Mouse (Mus musculus): ENCODE results near the gene Msh4. TPM values are rescaled to one million over a fixed set of nuclear protein-coding genes. Genes with fewer than 3 reads are reported as not detected.
"Not testable (repeated sequence)": the region's sequence is repeated elsewhere in the genome, so short reads cannot be mapped to it uniquely, and the experiment has no call there.

Gene Msh4
- polyA plus RNA-seq, 1 experiment from 2014 or later: 0.06 TPM

DNA sequence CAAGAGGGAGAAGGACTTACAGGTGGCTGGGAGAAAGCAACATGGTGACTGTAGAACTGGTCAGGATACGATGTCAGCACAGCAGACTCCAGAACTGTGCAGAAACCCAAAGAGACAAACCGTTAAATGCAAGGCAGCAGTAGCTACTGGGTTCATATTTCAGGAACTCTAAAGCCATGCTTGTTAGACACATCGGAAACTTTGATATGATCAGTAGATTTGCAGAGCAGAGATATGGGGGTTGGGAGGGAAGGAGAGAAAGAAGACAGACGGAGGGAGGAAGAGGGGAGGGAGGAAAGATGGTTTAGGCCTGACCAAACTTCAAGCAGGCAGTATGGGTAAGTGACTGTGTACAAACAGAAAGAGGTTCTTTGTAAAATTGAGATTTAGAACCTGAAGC lies 68.3 kb downstream of the Msh4 start:
- Histone ChIP-seq H3K4me2 (replicated peaks) (no peak overlapping the region), H3K27ac (no peak overlapping the region), H3K9ac (no peak overlapping the region), H3K9me3 (replicated peaks) (no peaks in the 10 kb centered on the region), H3K4me3 (no peak overlapping the region), H3K36me3 (no peaks in the 10 kb centered on the region), H3K27me3 (no peaks in the 10 kb centered on the region), H3K4me1 (no peaks in the 10 kb centered on the region)
- no peak for ATAC-seq (ENCODE audit: low FRiP score)
- WGBS: 70% methylated on average over 4 of the region's 4 CpGs

DNA sequence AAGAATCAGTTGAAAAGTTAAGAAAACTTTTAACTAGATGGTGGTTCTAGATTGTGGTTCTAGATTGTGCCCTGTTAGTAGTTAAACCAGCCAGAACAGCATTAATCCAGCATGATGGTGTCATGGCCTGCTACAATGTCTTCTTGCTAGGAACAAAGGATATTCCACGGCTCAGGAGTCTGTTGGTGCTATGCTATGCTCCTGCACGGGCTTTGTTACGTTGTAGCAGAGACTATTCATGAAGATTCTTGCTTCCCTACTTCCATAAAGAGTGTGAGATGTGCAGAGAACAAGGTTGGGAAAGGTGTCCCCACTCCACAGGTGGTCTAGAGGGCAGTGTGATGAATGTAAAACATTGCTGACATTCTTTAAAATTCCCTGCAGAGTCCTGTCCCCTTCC lies 69.6 kb downstream of the Msh4 start:
- H3K9me3 ChIP-seq (replicated peaks): no peaks in the 10 kb centered on the region
- H3K4me3 ChIP-seq: no peak overlapping the region
- no peak overlapping the region for H3K27ac ChIP-seq
- H3K4me2 ChIP-seq (replicated peaks): no peak overlapping the region
- no peak overlapping the region for H3K9ac ChIP-seq
- H3K27me3 ChIP-seq: no peaks in the 10 kb centered on the region
- no peaks in the 10 kb centered on the region for H3K36me3 ChIP-seq
- no peaks in the 10 kb centered on the region for H3K4me1 ChIP-seq
- ATAC-seq (ENCODE audit: low FRiP score): no peak
- WGBS: 79% methylated on average over 3 of the region's 3 CpGs

DNA sequence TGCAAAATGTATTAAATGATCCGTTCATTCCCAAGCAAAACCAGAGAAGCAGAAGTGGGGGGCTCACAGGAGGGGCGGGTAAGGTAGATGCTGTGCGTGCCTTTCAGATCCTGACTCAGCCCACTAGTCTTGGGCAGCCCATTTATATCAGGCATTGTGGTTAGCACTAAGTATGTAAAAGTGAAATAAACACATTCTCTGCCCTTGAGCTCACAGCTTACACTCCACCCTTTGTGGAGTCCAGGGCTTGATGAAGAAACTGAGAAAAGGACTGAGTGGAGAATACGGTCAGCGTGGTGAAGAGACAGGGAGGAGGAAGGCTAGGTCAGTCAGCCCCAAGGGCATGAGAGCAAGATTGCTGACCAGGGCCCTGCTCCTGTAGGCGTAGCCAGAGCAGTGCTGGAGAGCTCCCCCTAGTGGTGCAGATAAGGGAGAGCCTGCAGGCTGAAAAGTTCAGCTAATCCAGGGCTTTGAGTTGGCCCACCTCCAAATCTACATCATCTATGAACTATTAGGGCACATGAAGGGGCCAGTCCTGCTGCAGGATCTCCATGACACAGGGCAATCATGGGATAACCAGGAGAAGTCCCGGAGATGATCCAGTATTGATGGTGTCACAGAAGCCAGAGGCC lies 70.4 kb downstream of the Msh4 start:
- Histone ChIP-seq H3K9ac (no peak overlapping the region), H3K4me2 (replicated peaks) (no peak overlapping the region), H3K36me3 (no peaks in the 10 kb centered on the region), H3K27me3 (no peaks in the 10 kb centered on the region), H3K27ac (no peak overlapping the region), H3K4me3 (no peak overlapping the region), H3K9me3 (replicated peaks) (no peaks in the 10 kb centered on the region), H3K4me1 (no peaks in the 10 kb centered on the region)
- ATAC-seq (ENCODE audit: low FRiP score): 0 out of 2 replicates have a peak, but pooled peaks have one; percentile 32
- 61% methylated on average over 7 of the region's 7 CpGs for WGBS

DNA sequence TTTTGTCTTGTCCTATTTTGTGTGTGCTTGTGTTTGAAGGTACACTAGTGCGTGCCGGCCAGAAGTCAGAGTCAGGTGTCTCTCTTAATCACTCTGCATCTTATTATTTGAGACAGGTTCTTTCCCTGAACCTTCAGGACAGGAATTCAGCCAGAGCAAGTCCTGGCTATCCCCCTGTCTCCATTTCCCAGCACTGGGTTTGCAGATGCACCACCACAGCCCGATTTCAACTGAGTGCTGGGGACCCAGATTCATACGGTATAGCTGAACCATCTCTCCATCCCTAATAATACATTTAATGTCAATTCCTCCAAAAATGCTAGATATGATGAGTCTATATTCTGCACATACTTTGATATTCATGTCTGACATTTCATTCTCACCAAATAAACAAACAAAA lies 71.9 kb downstream of the Msh4 start:
- Histone ChIP-seq H3K4me1 (no peaks in the 10 kb centered on the region), H3K36me3 (no peaks in the 10 kb centered on the region), H3K9me3 (replicated peaks) (no peaks in the 10 kb centered on the region), H3K27ac (no peak overlapping the region), H3K4me2 (replicated peaks) (no peak overlapping the region), H3K9ac (no peak overlapping the region), H3K27me3 (no peaks in the 10 kb centered on the region), H3K4me3 (no peak overlapping the region)
- WGBS: 87% methylated on average over 4 of the region's 4 CpGs
- no peak for ATAC-seq (ENCODE audit: low FRiP score)

DNA sequence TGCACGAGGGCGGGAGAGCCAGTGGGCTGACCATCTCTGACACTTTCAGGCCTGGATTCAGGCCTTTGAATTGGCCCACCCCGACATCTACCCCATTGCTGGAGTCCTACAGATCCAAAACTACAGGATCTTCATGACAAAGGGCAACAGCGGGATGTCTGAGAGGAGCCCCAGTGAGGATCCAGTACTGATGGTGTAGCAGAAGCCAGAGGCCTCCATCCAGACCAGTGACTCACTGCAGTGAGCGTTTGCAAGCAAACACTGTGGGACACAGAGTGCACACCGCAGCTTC lies 73.3 kb downstream of the Msh4 start:
- 42% methylated on average over 6 of the region's 6 CpGs for WGBS
- no peaks in the 10 kb centered on the region for H3K4me1 ChIP-seq
- no peak overlapping the region for H3K4me2 ChIP-seq (replicated peaks)
- H3K27ac ChIP-seq: no peak overlapping the region
- no peak overlapping the region for H3K4me3 ChIP-seq
- no peak overlapping the region for H3K9ac ChIP-seq
- no peak for ATAC-seq (ENCODE audit: low FRiP score)
- H3K9me3 ChIP-seq (replicated peaks): no peaks in the 10 kb centered on the region
- no peaks in the 10 kb centered on the region for H3K36me3 ChIP-seq
- H3K27me3 ChIP-seq: no peaks in the 10 kb centered on the region

GRCm38 (mm10) chr3:153831873-153832653 lies 73.9 kb downstream of the Msh4 start:
- Histone ChIP-seq H3K27me3 (no peaks in the 10 kb centered on the region), H3K27ac (no peak overlapping the region)
- ATAC-seq (ENCODE audit: low FRiP score): no peak

DNA sequence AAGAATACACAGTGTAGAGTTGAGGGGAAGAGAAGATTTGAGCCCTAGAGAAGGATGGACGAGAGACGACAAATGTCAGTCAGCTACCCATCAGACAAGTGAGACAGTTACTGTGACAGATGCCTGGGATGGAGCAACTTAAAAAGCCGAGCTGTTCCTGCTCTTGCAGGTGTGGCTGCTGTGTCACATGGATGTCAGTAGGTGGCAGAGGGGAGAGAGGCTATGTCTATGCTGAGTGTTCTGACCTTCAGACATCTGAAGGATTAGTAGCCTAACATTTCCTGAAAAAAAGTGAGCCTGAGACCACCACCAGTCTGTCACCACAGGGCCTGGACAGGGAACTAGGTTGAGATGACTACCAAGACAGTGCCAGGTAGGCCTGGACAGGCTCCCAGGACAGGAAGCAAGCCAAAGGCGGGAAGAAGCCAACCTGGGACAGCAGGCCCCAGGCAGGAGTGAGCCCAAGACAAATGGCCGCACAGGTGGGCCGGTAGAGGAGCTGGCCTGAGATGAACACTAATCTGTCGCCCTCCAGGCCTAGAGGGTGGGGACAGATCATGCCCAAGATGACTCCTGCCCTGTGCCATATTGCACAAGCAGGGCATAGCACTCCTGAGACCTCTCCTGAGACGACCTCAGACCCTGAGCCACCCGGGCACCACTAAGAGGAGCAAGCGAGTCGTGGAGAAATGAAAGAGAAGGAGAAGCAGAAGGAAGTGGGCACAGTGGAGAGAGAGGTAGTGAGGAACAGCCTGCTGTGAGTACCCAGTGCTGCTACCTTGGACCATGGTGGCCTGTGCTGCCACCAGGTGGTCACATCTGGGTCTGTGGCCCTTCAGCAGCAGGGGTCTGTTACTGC lies 74.7 kb downstream of the Msh4 start:
- Histone ChIP-seq H3K9me3 (replicated peaks) (no peaks in the 10 kb centered on the region), H3K4me2 (replicated peaks) (no peak overlapping the region), H3K9ac (no peak overlapping the region), H3K36me3 (no peaks in the 10 kb centered on the region), H3K27me3 (no peaks in the 10 kb centered on the region), H3K27ac (no peak overlapping the region), H3K4me3 (no peak overlapping the region), H3K4me1 (no peaks in the 10 kb centered on the region)
- ATAC-seq (ENCODE audit: low FRiP score): peak; percentile 61
- 78% methylated on average over 11 of the region's 11 CpGs for WGBS

More at GRCm38 (mm10) chr3:153831873-153832653, 73.9 kb downstream of the Msh4 start:
- Histone ChIP-seq H3K4me3 (no peak overlapping the region), H3K4me2 (replicated peaks) (no peak overlapping the region), H3K9ac (no peak overlapping the region), H3K36me3 (no peaks in the 10 kb centered on the region), H3K9me3 (replicated peaks) (no peaks in the 10 kb centered on the region), H3K4me1 (no peaks in the 10 kb centered on the region)
- WGBS: 80% methylated on average over 4 of the region's 4 CpGs

- not testable (repeated sequence) for H3K4me3 ChIP-seq; ATAC-seq (ENCODE audit: low FRiP score); H3K27me3 ChIP-seq; H3K36me3 ChIP-seq; H3K27ac ChIP-seq; H3K4me2 ChIP-seq (replicated peaks); H3K9me3 ChIP-seq (replicated peaks); H3K9ac ChIP-seq; H3K4me1 ChIP-seq
- 97% methylated on average over 3 of the region's 3 CpGs for WGBS
These were observed 76.2 kb downstream of the Msh4 start for GRCm38 (mm10) chr3:153829788-153830187.

GRCm38 (mm10) chr3:153826616-153827015 lies 79.3 kb downstream of the Msh4 start:
- 30% methylated on average over 6 of the region's 6 CpGs for WGBS
- Histone ChIP-seq H3K36me3 (no peaks in the 10 kb centered on the region), H3K4me2 (replicated peaks) (no peak overlapping the region), H3K27me3 (no peaks in the 10 kb centered on the region), H3K4me3 (no peak overlapping the region), H3K9me3 (replicated peaks) (no peaks in the 10 kb centered on the region), H3K4me1 (peaks cover 4% of the 10 kb centered on the region; the same call in 1 of the 2 replicates), H3K9ac (no peak overlapping the region), H3K27ac (no peak overlapping the region)
- no peak for ATAC-seq (ENCODE audit: low FRiP score)

DNA sequence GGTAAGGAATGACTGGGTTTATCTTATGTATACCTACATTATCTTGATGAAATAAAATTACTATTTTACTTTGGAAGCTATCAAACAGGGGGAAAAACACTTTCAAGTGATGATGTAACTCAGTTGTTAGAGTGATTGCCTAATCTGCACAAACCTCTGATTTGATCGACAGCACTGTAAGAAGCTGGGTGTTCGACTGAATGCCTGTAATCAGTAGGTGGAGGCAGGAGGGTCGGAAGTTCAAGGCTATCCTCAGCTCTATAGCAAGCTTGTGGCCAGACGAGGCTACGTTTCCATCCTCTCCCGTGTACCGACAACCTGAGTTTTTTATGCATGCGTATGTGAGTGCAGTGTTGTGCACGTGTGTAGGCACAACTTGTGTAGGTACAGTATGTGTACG lies 80.7 kb downstream of the Msh4 start:
- no peak overlapping the region for H3K27ac ChIP-seq
- H3K36me3 ChIP-seq: no peaks in the 10 kb centered on the region
- no peaks in the 10 kb centered on the region for H3K9me3 ChIP-seq (replicated peaks)
- peaks cover 4% of the 10 kb centered on the region; the same call in 1 of the 2 replicates for H3K4me1 ChIP-seq
- no peak for ATAC-seq (ENCODE audit: low FRiP score)
- no peak overlapping the region for H3K9ac ChIP-seq
- WGBS: 93% methylated on average over 10 of the region's 10 CpGs
- no peaks in the 10 kb centered on the region for H3K27me3 ChIP-seq
- no peak overlapping the region for H3K4me2 ChIP-seq (replicated peaks)
- H3K4me3 ChIP-seq: no peak overlapping the region

DNA sequence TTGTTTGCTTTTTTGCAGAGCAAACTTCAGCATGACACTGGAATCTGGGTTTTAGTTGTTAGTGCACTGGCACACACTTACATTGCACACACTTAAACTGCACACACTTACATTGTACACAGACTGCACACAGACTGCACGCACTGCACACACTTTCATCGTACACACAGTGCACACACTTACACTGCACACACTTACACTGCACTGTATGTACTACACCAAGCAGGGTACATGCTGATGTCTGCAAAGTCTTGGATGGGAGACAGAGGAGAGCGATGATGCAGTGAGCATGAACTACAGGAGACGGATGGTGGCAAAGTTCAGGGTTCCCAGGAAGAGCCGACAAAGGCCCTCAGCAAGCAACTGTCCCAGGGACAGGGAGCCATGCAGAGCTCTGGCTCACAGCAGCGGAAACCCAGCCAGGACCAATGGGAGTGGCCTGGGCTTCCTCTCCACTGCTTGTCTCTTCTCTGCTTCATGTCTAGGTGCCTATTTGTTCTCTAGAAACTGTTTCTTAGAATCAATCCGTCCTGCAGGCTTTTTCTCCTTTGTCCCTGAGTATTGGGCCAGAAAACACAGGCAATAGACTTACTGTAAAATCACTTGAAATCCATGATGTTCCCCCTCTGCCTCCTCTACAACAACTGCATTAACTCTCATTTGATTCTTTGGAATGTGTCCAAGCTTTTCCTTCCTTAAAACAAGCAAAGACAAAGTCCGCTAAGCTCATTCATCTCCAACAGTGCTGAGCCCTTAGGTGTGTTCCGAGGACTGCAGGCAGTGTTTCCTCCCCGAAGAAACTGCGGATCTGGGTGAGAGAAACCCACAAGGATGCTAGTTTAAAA lies 82.0 kb downstream of the Msh4 start:
- no peak overlapping the region for H3K4me3 ChIP-seq
- H3K27ac ChIP-seq: no peak overlapping the region
- ATAC-seq (ENCODE audit: low FRiP score): no peak
- no peak overlapping the region for H3K4me2 ChIP-seq (replicated peaks)
- no peaks in the 10 kb centered on the region for H3K36me3 ChIP-seq
- no peak overlapping the region for H3K9ac ChIP-seq
- no peaks in the 10 kb centered on the region; the same call in 1 of the 2 replicates for H3K27me3 ChIP-seq
- H3K9me3 ChIP-seq (replicated peaks): no peaks in the 10 kb centered on the region
- H3K4me1 ChIP-seq: peaks cover 4% of the 10 kb centered on the region; the same call in 1 of the 2 replicates
- WGBS: 68% methylated on average over 11 of the region's 11 CpGs

Data from hindbrain, embryonic 12.5 days (tissue).